26 mouse cellular contexts compared by ENCODE assay signal in genomic region chr1:165675167-165675566, GRCm38 (mm10). TPM values are rescaled to one million over a fixed set of nuclear protein-coding genes. Genes with fewer than 3 reads are reported as not detected.
A peak's percentile ranks its signal among the peaks of the same experiment; 100 is the strongest.
DNase-seq lines count a peak whose midpoint lies in the region; ATAC-seq and TF ChIP-seq lines count a peak whose summit lies in the region.
"Had no signal": no experiment of that assay in that cellular context is flagged by ENCODE, and none has a peak within 500 bp of the region (broad histone marks: within the 10 kb centered on the region; RNA-seq: fewer than 3 reads in every experiment).

No protein-coding gene starts in this region.

- no peak overlapping the region for H3K4me3 ChIP-seq in liver, postnatal 0 days (ENCODE audit: low read depth, low read length)
- H3K4me3 ChIP-seq in forebrain, postnatal 0 days (ENCODE audit: low read depth, low read length) = no peak overlapping the region
- H3K4me3 ChIP-seq: forebrain, embryonic 10.5 days; hindbrain, embryonic 13.5 days; left cerebral cortex, adult 2 months; limb, embryonic 10.5 days; midbrain, embryonic 10.5 days; neural tube, embryonic 12.5 days had no signal

- ATAC-seq in liver, postnatal 0 days = peak; percentile 46; the same call in 1 of the 2 replicates
- peak; percentile 86 for ATAC-seq in megakaryocyte, adult 5-6 weeks (ENCODE audit: poor library complexity, severe bottlenecking)
- ATAC-seq in forebrain, postnatal 0 days = no peak
- ATAC-seq: activated CD4-positive, CD25-positive, alpha-beta regulatory T cell, adult 4 months; CD4-positive, CD25-positive, alpha-beta regulatory T cell, adult 4 months; inflammation-experienced regulatory T-cells, adult 6 months had no signal

- H3K4me1 ChIP-seq in liver, postnatal 0 days (ENCODE audit: insufficient read depth) = peaks cover 20% of the 10 kb centered on the region
- H3K4me1 ChIP-seq in forebrain, postnatal 0 days (ENCODE audit: insufficient read depth) = no peaks in the 10 kb centered on the region
- H3K4me1 ChIP-seq: hindbrain, embryonic 13.5 days; midbrain, embryonic 10.5 days; neural tube, embryonic 12.5 days had no signal

- no peak for TF ChIP-seq EP300 in liver, postnatal 0 days (IDR thresholded peaks at IDR 0.05; ENCODE audit: low read depth)

- DNase-seq in heart, adult 11 months = peak; percentile 93
- DNase-seq in heart, adult 8-10 months (ENCODE audit: low spot score) = no peak
- no peak for DNase-seq in liver, postnatal 0 days
- DNase-seq in liver = no peak
- peak; percentile 52 for DNase-seq in splenic B cell, adult 2 months (ENCODE audit: low read depth, low spot score)
- DNase-seq in adrenal gland, postnatal 36 days = no peak
- no peak for DNase-seq in forebrain, postnatal 0 days
- DNase-seq: adrenal gland, postnatal 10 days; cerebellum, adult 18-20 months; cerebellum, postnatal 25 days; gastrocnemius, postnatal 10 days; kidney, adult 8-10 months; kidney, postnatal 36 days; layer of hippocampus, adult 9-11 months; thymus, postnatal 36 days had no signal

- no peak overlapping the region for H3K27ac ChIP-seq in liver, postnatal 0 days (ENCODE audit: low read depth)
- H3K27ac ChIP-seq in forebrain, postnatal 0 days (ENCODE audit: low read depth, low read length) = no peak overlapping the region
- H3K27ac ChIP-seq: forebrain, embryonic 10.5 days; hindbrain, embryonic 13.5 days; left cerebral cortex, adult 2 months; limb, embryonic 10.5 days; midbrain, embryonic 10.5 days; neural tube, embryonic 12.5 days had no signal

- H3K9me3 ChIP-seq in liver, postnatal 0 days (ENCODE audit: low read length) = no peaks in the 10 kb centered on the region
- no peaks in the 10 kb centered on the region for H3K9me3 ChIP-seq in forebrain, postnatal 0 days (ENCODE audit: low read length)
- H3K9me3 ChIP-seq: forebrain, embryonic 10.5 days; hindbrain, embryonic 13.5 days; limb, embryonic 10.5 days; midbrain, embryonic 10.5 days; neural tube, embryonic 12.5 days had no signal

- no peak for TF ChIP-seq CTCF in liver, postnatal 0 days (IDR thresholded peaks at IDR 0.05; ENCODE audit: low read depth)
- TF ChIP-seq CTCF in forebrain, postnatal 0 days (IDR thresholded peaks at IDR 0.05; ENCODE audit: low read depth) = no peak

- no peak overlapping the region for H3K4me2 ChIP-seq in liver, postnatal 0 days (ENCODE audit: low read depth, low read length)
- no peak overlapping the region for H3K4me2 ChIP-seq in forebrain, postnatal 0 days (ENCODE audit: low read depth)
- H3K4me2 ChIP-seq: hindbrain, embryonic 13.5 days; liver, embryonic 11.5 days; neural tube, embryonic 12.5 days had no signal

- H3K27me3 ChIP-seq in liver, postnatal 0 days (ENCODE audit: insufficient read depth, low read length) = no peaks in the 10 kb centered on the region
- no peaks in the 10 kb centered on the region for H3K27me3 ChIP-seq in splenic B cell, adult 2 months (ENCODE audit: control insufficient read depth, insufficient read depth, low read length, poor library complexity, severe bottlenecking)
- H3K27me3 ChIP-seq in forebrain, postnatal 0 days (ENCODE audit: insufficient read depth, low read length) = no peaks in the 10 kb centered on the region
- H3K27me3 ChIP-seq: hindbrain, embryonic 13.5 days; neural tube, embryonic 12.5 days had no signal

- WGBS in liver, postnatal 0 days (ENCODE audit: insufficient replicate concordance) = 61% methylated on average over 9 of the region's 9 CpGs
- 90% methylated on average over 9 of the region's 9 CpGs for WGBS in forebrain, postnatal 0 days

- peaks cover 13% of the 10 kb centered on the region for H3K36me3 ChIP-seq in liver, postnatal 0 days (replicated peaks; ENCODE audit: insufficient read depth, low read length)
- peaks cover 13% of the 10 kb centered on the region for H3K36me3 ChIP-seq in splenic B cell, adult 2 months (ENCODE audit: control insufficient read depth, insufficient read depth, low read length, poor library complexity, severe bottlenecking)
- H3K36me3 ChIP-seq in forebrain, postnatal 0 days (ENCODE audit: insufficient read depth) = no peaks in the 10 kb centered on the region
- H3K36me3 ChIP-seq: forebrain, embryonic 10.5 days; hindbrain, embryonic 13.5 days; limb, embryonic 10.5 days; midbrain, embryonic 10.5 days; neural tube, embryonic 12.5 days had no signal

- H3K9ac ChIP-seq in liver, postnatal 0 days (replicated peaks) = no peak overlapping the region
- H3K9ac ChIP-seq in forebrain, postnatal 0 days = no peak overlapping the region
- H3K9ac ChIP-seq: hindbrain, embryonic 13.5 days; neural tube, embryonic 12.5 days had no signal

RNA-seq across cellular contexts. Expression of gene Rcsd1, which starts 34.4 kb away (rescaled TPM):
- 10 to 100 TPM; 64.0 to 99.3 (median 73.2) TPM for total RNA-seq in heart, adult 8-10 months (2022)
- polyA plus RNA-seq in liver, postnatal 0 days (2015; fragmentation: Nextera tagmentation; extraction: Ambion mirVana) = 14.6 and 15.0 TPM in 2 replicates
- total RNA-seq in megakaryocyte, adult 5-6 weeks (2015) = 82.1 and 88.8 TPM in 2 replicates
- total RNA-seq in megakaryocyte, adult 5-6 weeks (2017) = 184 and 199 TPM in 2 replicates
- total RNA-seq in adrenal gland, postnatal 36 days (2021) = 10 to 100 TPM; 12.4 to 20.2 TPM
- total RNA-seq in forebrain, postnatal 0 days (2014; rRNA removed) = 5.9 and 8.0 TPM in 2 replicates
- 7.5 and 7.9 TPM in 2 replicates for polyA plus RNA-seq in forebrain, postnatal 0 days (2015; fragmentation: Nextera tagmentation; extraction: Ambion mirVana)

RNA-seq across cellular contexts. Expression of gene Mpzl1, which starts 40.8 kb away (rescaled TPM):
- 10 to 100 TPM; 12.3 to 13.6 (median 12.4) TPM for total RNA-seq in heart, adult 8-10 months (2022)
- polyA plus RNA-seq in liver, postnatal 0 days (2015; fragmentation: Nextera tagmentation; extraction: Ambion mirVana) = 26.6 and 33.4 TPM in 2 replicates
- 1.3 and 2.1 TPM in 2 replicates for total RNA-seq in megakaryocyte, adult 5-6 weeks (2015)
- 0.22 and 3.1 TPM in 2 replicates for total RNA-seq in megakaryocyte, adult 5-6 weeks (2017)
- total RNA-seq in adrenal gland, postnatal 36 days (2021) = 10 to 100 TPM; 22.7 to 30.8 TPM
- total RNA-seq in forebrain, postnatal 0 days (2014; rRNA removed) = 23.9 and 25.2 TPM in 2 replicates
- polyA plus RNA-seq in forebrain, postnatal 0 days (2015; fragmentation: Nextera tagmentation; extraction: Ambion mirVana) = 117 and 127 TPM in 2 replicates

Comparison
In these comparisons a context has a peak if more than half of its experiments do, and no peak if none do; other contexts are left out.
1. DNase-seq: peak in heart, adult 11 months (single experiment) and splenic B cell, adult 2 months (single experiment); none in heart, adult 8-10 months (single experiment), liver, postnatal 0 days (single experiment), liver (single experiment), adrenal gland, postnatal 36 days (0 of 2) and forebrain, postnatal 0 days (single experiment).